Mouse (Mus musculus): ENCODE measurements around the gene Zdhhc6. TPM values are rescaled to one million over a fixed set of nuclear protein-coding genes. Genes with fewer than 3 reads are reported as not detected.

The Zdhhc6 gene
- 42.2 TPM for polyA plus RNA-seq (2014; fragmentation: Illumina TruSeq; extraction: RNeasy Lipid Tissue Mini Kit (QIAGEN cat#74804); ENCODE audit: low read depth, low replicate concordance)

GRCm38 (mm10) chr19:55315452-55316108 lies at the start of gene Zdhhc6:
Zdhhc6 (minus strand) TSS chr19:55316032.

GRCm38 (mm10) chr19:55316109-55316714 lies 380 bp upstream of the Zdhhc6 start, which contains the start of gene Vti1a:
Vti1a (plus strand) TSS chr19:55316295.

DNA sequence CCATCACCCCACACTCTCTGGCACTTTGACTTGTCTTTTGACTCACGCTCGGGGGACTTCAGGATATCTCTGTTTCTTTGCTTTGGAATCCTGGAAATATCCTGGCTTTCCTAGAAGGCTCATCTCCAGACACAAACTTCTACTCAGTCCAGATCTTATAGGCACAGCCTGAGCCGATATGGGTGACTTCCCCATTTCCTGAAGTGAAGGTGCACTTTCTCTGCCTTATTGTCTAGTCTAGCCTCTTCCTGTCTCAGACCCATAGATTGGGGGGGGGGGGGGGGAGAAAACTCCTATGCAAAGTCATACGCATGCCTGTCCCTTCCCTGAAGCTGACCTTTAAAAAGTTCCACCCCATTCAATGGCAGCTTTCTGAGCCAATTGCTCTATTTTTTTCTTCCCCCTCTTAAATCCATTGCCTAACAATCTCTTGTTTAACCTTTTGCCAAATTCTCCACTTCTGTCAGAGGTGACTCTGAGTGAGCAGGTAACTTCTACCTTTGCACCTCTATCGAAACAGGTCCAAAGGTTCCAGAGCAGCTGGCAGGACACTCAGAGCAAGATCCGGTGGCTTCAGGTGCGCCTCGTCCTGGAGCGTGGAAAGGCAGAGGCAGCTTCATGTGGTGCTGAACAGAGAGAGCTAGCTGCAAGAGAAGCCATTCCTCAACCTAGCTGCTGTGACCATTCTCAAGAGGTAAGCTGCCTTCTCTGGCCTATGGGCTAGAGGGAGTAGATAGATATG lies 64.3 kb downstream of the Zdhhc6 start, which contains the start of gene Acsl5:
Gene Acsl5, plus strand, starts transcription at position 556 of the 742 bp plus-strand sequence.

GRCm38 (mm10) chr19:55241186-55241645 lies 74.6 kb downstream of the Zdhhc6 start, which contains the start of gene Gucy2g:
Gucy2g (minus strand) TSS chr19:55241236.

Other genes starting within 250 kb of the Zdhhc6 start
- 70.4 TPM for gene Gpam, start 188.8 kb downstream of the Zdhhc6 start, polyA plus RNA-seq (2014; fragmentation: Illumina TruSeq; extraction: RNeasy Lipid Tissue Mini Kit (QIAGEN cat#74804); ENCODE audit: low read depth, low replicate concordance)
- 0.87 TPM for gene Tectb, start 135.3 kb downstream of the Zdhhc6 start, polyA plus RNA-seq (2014; fragmentation: Illumina TruSeq; extraction: RNeasy Lipid Tissue Mini Kit (QIAGEN cat#74804); ENCODE audit: low read depth, low replicate concordance)
- gene Gucy2g, start 74.8 kb downstream of the Zdhhc6 start, polyA plus RNA-seq (2014; fragmentation: Illumina TruSeq; extraction: RNeasy Lipid Tissue Mini Kit (QIAGEN cat#74804); ENCODE audit: low read depth, low replicate concordance): 4.2 TPM
- 29.8 TPM for gene Acsl5, start 64.1 kb downstream of the Zdhhc6 start, polyA plus RNA-seq (2014; fragmentation: Illumina TruSeq; extraction: RNeasy Lipid Tissue Mini Kit (QIAGEN cat#74804); ENCODE audit: low read depth, low replicate concordance)
- gene Vti1a, start 263 bp upstream of the Zdhhc6 start, polyA plus RNA-seq (2014; fragmentation: Illumina TruSeq; extraction: RNeasy Lipid Tissue Mini Kit (QIAGEN cat#74804); ENCODE audit: low read depth, low replicate concordance): 24.2 TPM